Mouse (Mus musculus) lung, adult 2 months (tissue): Measurements from ENCODE around the gene Adh5. TPM values are rescaled to one million over a fixed set of nuclear protein-coding genes. Genes with fewer than 3 reads are reported as not detected.

Experiments
- DNase-seq: peaks from one replicate; pipeline ENCODE4 v3.0.0; 2022
- H3K4me1 ChIP-seq: fragments of 200-500 bp; 2 replicates; pipeline ENCODE4 v1.6.1; 2011; ENCODE audit warnings: low read length; ENCODE audit not compliant: control insufficient read depth, insufficient read depth
- H3K4me3 ChIP-seq: fragments of 200-500 bp; replicated peaks from 2 replicates; pipeline ENCODE3; 2011; ENCODE audit warnings: low read depth, mild to moderate bottlenecking, control low read depth, low read length; ENCODE audit errors: extremely low read depth
- CTCF ChIP-seq: fragments of 200-500 bp; IDR thresholded peaks from 2 replicates; pipeline ENCODE4 v1.5.1; 2011; ENCODE audit warnings: mild to moderate bottlenecking, low read length, control low read depth; ENCODE audit not compliant: insufficient read depth
- POLR2A ChIP-seq: fragments of 200-500 bp; IDR thresholded peaks from 2 replicates; pipeline ENCODE4 v1.6.1; 2011; ENCODE audit warnings: low read depth, mild to moderate bottlenecking, control low read depth, low read length, borderline replicate concordance; ENCODE audit errors: extremely low read depth
- WGBS: fragments of 180-500 bp; shearing (Covaris S2); methylation state at CpG from one replicate; pipeline ENCODE4 v1.1.7; 2018; 5-methylcytosine and 5-hydroxymethylcytosine counted together
- polyA plus RNA-seq: library from polyadenylated mRNA; depleted of rRNA; stranded (reverse); fragments of >200 nt; gene quantifications from 2 replicates; pipeline ENCODE4 v1.2.3, GENCODE M21; 2012; rRNA removed

Adh5 gene
- 20.9 and 29.3 TPM in 2 replicates for polyA plus RNA-seq

DNA sequence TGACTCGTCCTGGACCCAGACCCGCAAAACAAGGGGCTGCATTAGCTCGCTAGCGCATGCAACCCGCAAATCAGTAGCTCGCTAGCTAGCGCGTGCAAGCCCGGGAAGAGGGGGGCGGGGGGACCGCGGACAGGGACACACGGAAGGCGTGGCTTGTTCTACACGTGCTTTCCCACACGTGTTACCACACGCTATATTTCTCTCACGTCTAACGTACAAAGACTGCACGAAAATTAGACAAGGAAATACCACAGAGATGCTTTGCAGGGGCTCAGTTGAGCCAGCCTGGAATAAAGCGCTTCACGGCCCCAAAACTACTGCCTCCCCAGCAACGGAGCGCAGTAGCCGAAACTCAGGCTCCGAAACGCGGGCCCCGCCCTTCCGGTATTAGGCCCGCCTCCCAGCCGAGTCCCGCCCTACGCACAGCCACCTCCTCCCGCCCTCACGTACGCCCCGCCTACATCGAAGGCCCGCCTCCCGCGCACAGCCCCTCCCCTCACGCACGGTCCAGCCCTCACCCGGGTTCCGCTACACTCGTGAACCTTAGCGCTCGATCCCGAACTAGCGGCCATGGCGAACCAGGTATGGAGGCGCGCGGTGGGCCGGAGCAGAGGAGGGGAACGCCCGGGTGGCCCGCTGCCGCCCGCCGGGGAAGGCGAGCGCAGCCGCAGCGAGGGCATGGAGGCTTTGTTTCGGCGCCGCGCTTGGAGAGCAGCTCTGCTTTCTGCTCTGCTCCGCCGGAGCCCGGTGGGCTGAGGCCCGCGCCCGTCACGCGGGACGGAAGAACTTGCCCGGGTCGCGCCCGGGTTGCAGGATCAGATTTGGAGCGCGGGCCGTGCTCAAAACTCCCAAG lies at the start of gene Adh5:
Adh5 (plus strand) TSS at position 482 of the 853 bp plus-strand sequence.
- Histone ChIP-seq H3K4me3 (peak within 1 kb of the TSS; percentile 83), H3K4me1 (no peaks in the 10 kb centered on the region)
- WGBS, result under 1% methylated on average over 86 of the region's 86 CpGs
- peak; percentile 90 for DNase-seq
- TF ChIP-seq POLR2A, result peak; percentile 79; the same call in 1 of the 2 replicates
- no peak for TF ChIP-seq CTCF

DNA sequence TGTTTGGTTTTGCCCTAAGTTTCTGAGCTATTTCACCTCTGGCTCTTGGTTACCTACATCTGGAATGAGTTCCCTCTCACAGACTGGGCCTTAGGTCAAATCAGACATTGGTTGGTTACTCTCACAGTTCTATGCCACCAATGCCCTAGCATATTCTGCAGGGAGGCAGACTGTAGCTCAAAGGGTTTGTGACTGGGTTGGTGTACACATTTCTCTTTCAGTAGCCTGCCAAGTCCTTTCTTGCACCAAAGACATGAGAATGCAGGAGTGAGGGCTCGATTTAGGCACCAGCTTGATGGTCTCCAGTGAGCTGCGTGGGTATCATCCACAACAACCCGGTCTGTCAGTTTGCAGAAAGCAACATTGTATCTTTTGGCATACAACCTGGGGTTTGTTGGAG lies 38.0 kb upstream of the Adh5 start:
- H3K4me1 ChIP-seq, result no peaks in the 10 kb centered on the region
- no peak for TF ChIP-seq POLR2A
- no peak for TF ChIP-seq CTCF
- no peak overlapping the region for H3K4me3 ChIP-seq
- DNase-seq, result no peak
- WGBS, result 48% methylated on average over 3 of the region's 3 CpGs

DNA sequence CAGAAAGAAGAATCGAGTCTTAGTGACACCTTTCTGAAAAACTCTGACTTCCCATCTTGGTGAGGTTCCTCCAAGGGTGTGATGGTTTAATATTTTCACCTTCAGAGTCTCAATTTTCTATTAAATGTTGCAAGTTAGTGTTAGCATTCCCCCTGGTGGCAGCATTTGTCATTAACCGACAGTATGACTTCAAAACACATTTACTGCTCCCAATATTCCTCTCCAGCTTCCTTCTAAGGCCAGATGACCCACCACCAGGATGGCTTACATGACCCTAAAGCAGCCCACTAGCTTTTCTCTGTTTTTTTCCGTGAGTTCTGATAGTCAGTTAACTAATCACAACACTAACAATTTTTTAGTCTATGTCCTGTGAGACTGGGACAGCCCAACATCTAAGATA lies 37.6 kb upstream of the Adh5 start:
- DNase-seq, result peak; percentile 14
- WGBS, result 30% methylated on average over 3 of the region's 3 CpGs
- no peak overlapping the region for H3K4me3 ChIP-seq
- H3K4me1 ChIP-seq, result no peaks in the 10 kb centered on the region
- TF ChIP-seq POLR2A, result no peak
- no peak for TF ChIP-seq CTCF

GRCm38 (mm10) chr3:138405840-138406239 lies 37.1 kb upstream of the Adh5 start:
- TF ChIP-seq CTCF (no peak), POLR2A (no peak)
- H3K4me3 ChIP-seq, result no peak overlapping the region
- no peak for DNase-seq
- 74% methylated on average over 7 of the region's 7 CpGs for WGBS
- no peaks in the 10 kb centered on the region for H3K4me1 ChIP-seq

- WGBS, result 91% methylated on average over 1 of the region's 1 CpGs
- no peaks in the 10 kb centered on the region for H3K4me1 ChIP-seq
These were observed 35.0 kb upstream of the Adh5 start for GRCm38 (mm10) chr3:138407920-138408319.

GRCm38 (mm10) chr3:138409585-138409984 lies 33.3 kb upstream of the Adh5 start:
- Histone ChIP-seq H3K4me1 (no peaks in the 10 kb centered on the region), H3K4me3 (no peak overlapping the region)
- no peak for DNase-seq
- no peak for TF ChIP-seq POLR2A
- 81% methylated on average over 1 of the region's 1 CpGs for WGBS

More at GRCm38 (mm10) chr3:138407920-138408319, 35.0 kb upstream of the Adh5 start:
- H3K4me3 ChIP-seq, result no peak overlapping the region
- TF ChIP-seq CTCF, result no peak
- no peak for TF ChIP-seq POLR2A
- no peak for DNase-seq

DNA sequence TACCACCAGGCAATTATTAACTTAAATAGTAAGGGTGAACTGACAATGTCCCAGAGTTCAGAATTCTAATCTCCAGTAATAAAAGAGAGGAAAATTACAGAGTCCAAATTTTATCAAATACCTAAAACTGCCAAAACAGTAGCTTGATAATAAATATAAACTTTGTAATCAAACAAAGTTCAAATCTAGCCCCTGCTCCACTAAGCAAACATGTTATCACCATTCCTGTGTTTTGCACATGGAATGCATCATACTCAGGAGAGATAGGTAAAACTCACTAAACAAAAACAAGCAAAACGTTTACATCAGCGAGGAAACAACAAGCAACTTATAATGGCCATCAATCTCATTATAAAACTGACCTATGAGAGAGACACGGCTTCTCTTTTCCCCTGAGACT lies 32.7 kb upstream of the Adh5 start:
- WGBS, result 77% methylated on average over 3 of the region's 3 CpGs
- no peaks in the 10 kb centered on the region for H3K4me1 ChIP-seq
- no peak for TF ChIP-seq CTCF
- no peak for TF ChIP-seq POLR2A
- H3K4me3 ChIP-seq, result no peak overlapping the region
- DNase-seq, result no peak

- no peaks in the 10 kb centered on the region for H3K4me1 ChIP-seq
- H3K4me3 ChIP-seq, result no peak within 1 kb of the TSS
- no peak for DNase-seq
- TF ChIP-seq CTCF (no peak), POLR2A (no peak)
- WGBS, result 69% methylated on average over 6 of the region's 6 CpGs
These were observed 27.7 kb upstream of the Adh5 start, which contains the start of gene Adh4 for GRCm38 (mm10) chr3:138415121-138415690. TSS of gene Adh4 (plus strand) at chr3:138415466.

DNA sequence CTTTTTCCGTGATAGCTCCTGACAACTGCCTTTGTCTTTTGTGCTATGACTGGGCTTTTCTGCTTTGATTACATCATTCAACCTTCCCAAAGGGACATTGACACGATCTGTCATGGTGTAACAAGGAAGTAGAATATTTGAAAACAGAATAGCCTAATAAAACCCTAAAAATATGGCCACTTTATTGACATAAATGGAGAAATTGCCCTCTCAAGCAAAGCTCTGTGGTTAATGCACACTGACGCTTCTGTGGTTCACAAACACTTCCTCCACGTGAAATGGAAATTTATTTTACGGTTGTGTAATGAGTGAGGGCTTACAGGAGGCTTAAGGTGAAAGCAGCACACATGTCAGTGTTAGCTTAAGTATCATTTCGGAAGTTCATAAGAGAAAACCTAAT lies 23.5 kb upstream of the Adh5 start:
- DNase-seq, result no peak
- Histone ChIP-seq H3K4me1 (no peaks in the 10 kb centered on the region), H3K4me3 (no peak overlapping the region)
- TF ChIP-seq CTCF, result no peak
- no peak for TF ChIP-seq POLR2A
- WGBS, result 65% methylated on average over 6 of the region's 6 CpGs

DNA sequence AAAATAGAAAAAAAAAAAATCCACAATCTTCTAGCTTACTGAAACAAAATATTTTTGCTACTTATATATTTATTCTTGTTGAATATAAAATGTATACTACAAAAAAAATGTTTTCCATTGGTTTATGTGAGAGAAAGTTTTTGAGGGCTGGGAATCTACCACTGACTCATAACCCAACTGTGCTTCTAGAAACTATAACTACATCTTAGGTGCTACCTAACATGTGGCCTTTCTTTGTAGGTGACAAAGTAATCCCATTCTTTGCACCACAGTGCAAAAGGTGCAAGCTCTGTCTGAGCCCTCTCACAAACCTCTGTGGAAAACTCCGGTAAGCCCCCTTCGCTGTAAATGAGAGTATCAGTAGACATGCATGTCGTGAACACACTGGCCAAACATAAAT lies 22.5 kb upstream of the Adh5 start:
- 92% methylated on average over 3 of the region's 3 CpGs for WGBS
- TF ChIP-seq POLR2A, result no peak
- no peak for TF ChIP-seq CTCF
- no peak for DNase-seq
- H3K4me3 ChIP-seq, result no peak overlapping the region
- no peaks in the 10 kb centered on the region for H3K4me1 ChIP-seq
